In genomic region chr3:123501798-123502197, GRCm38 (mm10) we compare ENCODE assay signal across 1 mouse cellular context. TPM values are rescaled to one million over a fixed set of nuclear protein-coding genes. Genes with fewer than 3 reads are reported as not detected.
"Had no signal": no experiment of that assay in that cellular context is flagged by ENCODE, and none has a peak within 500 bp of the region (broad histone marks: within the 10 kb centered on the region; RNA-seq: fewer than 3 reads in every experiment).

No protein-coding gene starts in this region.

RNA-seq across cellular contexts. Expression of gene Prss12, which starts 55.1 kb away (rescaled TPM):
- total RNA-seq: hematopoietic stem cell, adult 5-6 weeks had no signal
